Mouse (Mus musculus): ENCODE data around the gene Alg11. TPM values are rescaled to one million over a fixed set of nuclear protein-coding genes. Genes with fewer than 3 reads are reported as not detected.

Gene Alg11
- polyA plus RNA-seq, 1 experiment from 2014 or later: 16.7 TPM

- no peaks in the 10 kb centered on the region for H3K36me3 ChIP-seq (ENCODE audit: control insufficient read depth, insufficient read depth, low read length)
- H3K4me3 ChIP-seq (ENCODE audit: low read depth, low read length): no peak overlapping the region
- WGBS: 81% methylated on average over 7 of the region's 7 CpGs
- DNase-seq (ENCODE audit: low spot score) (no peak), ATAC-seq (no peak)
- no peak overlapping the region for H3K9ac ChIP-seq (ENCODE audit: low read length)
- no peaks in the 10 kb centered on the region for H3K9me3 ChIP-seq (replicated peaks; ENCODE audit: control insufficient read depth, low read length)
- H3K4me1 ChIP-seq (ENCODE audit: control insufficient read depth, insufficient read depth, low read length): no peaks in the 10 kb centered on the region
- no peak overlapping the region for H3K4me2 ChIP-seq (ENCODE audit: low read length)
- H3K27me3 ChIP-seq (replicated peaks; ENCODE audit: control insufficient read depth, insufficient read depth, low read length): no peaks in the 10 kb centered on the region
- H3K27ac ChIP-seq (ENCODE audit: low read depth, low read length): no peak overlapping the region
Measured at GRCm38 (mm10) chr8:22037022-22037421, 23.5 kb upstream of the Alg11 start.

GRCm38 (mm10) chr8:22039468-22040152, 20.9 kb upstream of the Alg11 start:
- H3K27ac ChIP-seq (ENCODE audit: low read depth, low read length): no peak overlapping the region
- H3K4me3 ChIP-seq (ENCODE audit: low read depth, low read length): no peak overlapping the region
- WGBS: 10% methylated on average over 15 of the region's 15 CpGs
- H3K9ac ChIP-seq (ENCODE audit: low read length): no peak overlapping the region
- H3K36me3 ChIP-seq (ENCODE audit: control insufficient read depth, insufficient read depth, low read length): no peaks in the 10 kb centered on the region
- DNase-seq (ENCODE audit: low spot score) (no peak), ATAC-seq (no peak)
- no peak overlapping the region for H3K4me2 ChIP-seq (ENCODE audit: low read length)
- no peaks in the 10 kb centered on the region for H3K9me3 ChIP-seq (replicated peaks; ENCODE audit: control insufficient read depth, low read length)
- H3K4me1 ChIP-seq (ENCODE audit: control insufficient read depth, insufficient read depth, low read length): no peaks in the 10 kb centered on the region
- no peaks in the 10 kb centered on the region for H3K27me3 ChIP-seq (replicated peaks; ENCODE audit: control insufficient read depth, insufficient read depth, low read length)

- Histone ChIP-seq H3K36me3 (ENCODE audit: control insufficient read depth, insufficient read depth, low read length) (no peaks in the 10 kb centered on the region), H3K4me2 (ENCODE audit: low read length) (no peak overlapping the region), H3K9me3 (replicated peaks; ENCODE audit: control insufficient read depth, low read length) (no peaks in the 10 kb centered on the region), H3K9ac (ENCODE audit: low read length) (no peak overlapping the region), H3K4me3 (ENCODE audit: low read depth, low read length) (no peak overlapping the region), H3K27me3 (replicated peaks; ENCODE audit: control insufficient read depth, insufficient read depth, low read length) (no peaks in the 10 kb centered on the region), H3K27ac (ENCODE audit: low read depth, low read length) (no peak overlapping the region), H3K4me1 (ENCODE audit: control insufficient read depth, insufficient read depth, low read length) (no peaks in the 10 kb centered on the region)
- 38% methylated on average over 6 of the region's 6 CpGs for WGBS
- no peak for ATAC-seq
- no peak for DNase-seq (ENCODE audit: low spot score)
Measured at GRCm38 (mm10) chr8:22040153-22040509, 20.4 kb upstream of the Alg11 start.

GRCm38 (mm10) chr8:22042515-22042914, 18.0 kb upstream of the Alg11 start:
- H3K4me1 ChIP-seq (ENCODE audit: control insufficient read depth, insufficient read depth, low read length): no peaks in the 10 kb centered on the region
- 75% methylated on average over 3 of the region's 3 CpGs for WGBS
- no peak overlapping the region for H3K4me2 ChIP-seq (ENCODE audit: low read length)
- H3K4me3 ChIP-seq (ENCODE audit: low read depth, low read length): no peak overlapping the region
- no peaks in the 10 kb centered on the region for H3K9me3 ChIP-seq (replicated peaks; ENCODE audit: control insufficient read depth, low read length)
- DNase-seq (ENCODE audit: low spot score) (no peak), ATAC-seq (no peak)
- no peak overlapping the region for H3K9ac ChIP-seq (ENCODE audit: low read length)
- H3K27ac ChIP-seq (ENCODE audit: low read depth, low read length): no peak overlapping the region
- no peaks in the 10 kb centered on the region for H3K36me3 ChIP-seq (ENCODE audit: control insufficient read depth, insufficient read depth, low read length)
- H3K27me3 ChIP-seq (replicated peaks; ENCODE audit: control insufficient read depth, insufficient read depth, low read length): no peaks in the 10 kb centered on the region

- DNase-seq (ENCODE audit: low spot score) (no peak), ATAC-seq (no peak)
- Histone ChIP-seq H3K4me3 (ENCODE audit: low read depth, low read length) (no peak overlapping the region), H3K36me3 (ENCODE audit: control insufficient read depth, insufficient read depth, low read length) (no peaks in the 10 kb centered on the region), H3K4me1 (ENCODE audit: control insufficient read depth, insufficient read depth, low read length) (no peaks in the 10 kb centered on the region), H3K27me3 (replicated peaks; ENCODE audit: control insufficient read depth, insufficient read depth, low read length) (no peaks in the 10 kb centered on the region), H3K9ac (ENCODE audit: low read length) (no peak overlapping the region), H3K4me2 (ENCODE audit: low read length) (no peak overlapping the region), H3K27ac (ENCODE audit: low read depth, low read length) (no peak overlapping the region), H3K9me3 (replicated peaks; ENCODE audit: control insufficient read depth, low read length) (no peaks in the 10 kb centered on the region)
- WGBS: 70% methylated on average over 12 of the region's 12 CpGs
Measured at GRCm38 (mm10) chr8:22043706-22044105, 16.8 kb upstream of the Alg11 start.

- H3K9ac ChIP-seq (ENCODE audit: low read length): no peak overlapping the region
- H3K36me3 ChIP-seq (ENCODE audit: control insufficient read depth, insufficient read depth, low read length): no peaks in the 10 kb centered on the region
- DNase-seq (ENCODE audit: low spot score) (peak; percentile 40), ATAC-seq (peak; percentile 18; the same call in 1 of the 2 replicates)
- H3K4me1 ChIP-seq (ENCODE audit: control insufficient read depth, insufficient read depth, low read length): no peaks in the 10 kb centered on the region
- H3K4me3 ChIP-seq (ENCODE audit: low read depth, low read length): no peak overlapping the region
- H3K4me2 ChIP-seq (ENCODE audit: low read length): no peak overlapping the region
- H3K27ac ChIP-seq (ENCODE audit: low read depth, low read length): no peak overlapping the region
- no peaks in the 10 kb centered on the region for H3K27me3 ChIP-seq (replicated peaks; ENCODE audit: control insufficient read depth, insufficient read depth, low read length)
- 71% methylated on average over 2 of the region's 2 CpGs for WGBS
- H3K9me3 ChIP-seq (replicated peaks; ENCODE audit: control insufficient read depth, low read length): no peaks in the 10 kb centered on the region
Measured at GRCm38 (mm10) chr8:22047699-22048464, 12.6 kb upstream of the Alg11 start.

- H3K4me2 ChIP-seq (ENCODE audit: low read length): no peak overlapping the region
- no peak for DNase-seq (ENCODE audit: low spot score)
- H3K9me3 ChIP-seq (replicated peaks; ENCODE audit: control insufficient read depth, low read length): no peaks in the 10 kb centered on the region
- no peak overlapping the region for H3K9ac ChIP-seq (ENCODE audit: low read length)
- no peaks in the 10 kb centered on the region for H3K36me3 ChIP-seq (ENCODE audit: control insufficient read depth, insufficient read depth, low read length)
- no peak overlapping the region for H3K27ac ChIP-seq (ENCODE audit: low read depth, low read length)
- H3K27me3 ChIP-seq (replicated peaks; ENCODE audit: control insufficient read depth, insufficient read depth, low read length): 0 out of 2 replicates have a peak, but pooled peaks cover 2% of the 10 kb centered on the region
- H3K4me3 ChIP-seq (ENCODE audit: low read depth, low read length): no peak overlapping the region
- no peak for ATAC-seq
- H3K4me1 ChIP-seq (ENCODE audit: control insufficient read depth, insufficient read depth, low read length): 0 out of 2 replicates have a peak, but pooled peaks cover 4% of the 10 kb centered on the region
- 89% methylated on average over 12 of the region's 12 CpGs for WGBS
Measured at GRCm38 (mm10) chr8:22054674-22055491, 5.6 kb upstream of the Alg11 start.

- Histone ChIP-seq H3K36me3 (ENCODE audit: control insufficient read depth, insufficient read depth, low read length) (no peaks in the 10 kb centered on the region), H3K4me1 (ENCODE audit: control insufficient read depth, insufficient read depth, low read length) (0 out of 2 replicates have a peak, but pooled peaks cover 4% of the 10 kb centered on the region), H3K27me3 (replicated peaks; ENCODE audit: control insufficient read depth, insufficient read depth, low read length) (0 out of 2 replicates have a peak, but pooled peaks cover 2% of the 10 kb centered on the region), H3K9me3 (replicated peaks; ENCODE audit: control insufficient read depth, low read length) (no peaks in the 10 kb centered on the region), H3K27ac (ENCODE audit: low read depth, low read length) (no peak overlapping the region), H3K9ac (ENCODE audit: low read length) (no peak overlapping the region), H3K4me3 (ENCODE audit: low read depth, low read length) (no peak overlapping the region), H3K4me2 (ENCODE audit: low read length) (no peak overlapping the region)
- DNase-seq (ENCODE audit: low spot score) (no peak), ATAC-seq (no peak)
- 94% methylated on average over 2 of the region's 2 CpGs for WGBS
Measured at GRCm38 (mm10) chr8:22055492-22055877, 5.0 kb upstream of the Alg11 start.
